Mouse (Mus musculus) monocyte, adult 2 months (primary cell): ENCODE measurements at regions not wholly inside any gene's neighbourhood (a gene's known extent, or its start where the extent isn't known, plus 50 kb on each side); places are given as distances from the start of the nearest gene placed in this dataset.

Source experiments
- DNase-seq, 2 experiments: peaks; one replicate each; pipeline ENCODE4 v3.0.0; 2022; ENCODE audit warnings: low spot score in 2 of 2, low read depth in 1 of 2

- DNase-seq: no peak
These were observed 360.8 kb upstream of the Ptger4 start for GRCm38 (mm10) chr15:5604732-5605266.

GRCm38 (mm10) chr15:5607533-5607932, 363.5 kb upstream of the Ptger4 start:
- DNase-seq: no peak

GRCm38 (mm10) chr15:5623021-5623420, 379.0 kb upstream of the Ptger4 start:
- no peak for DNase-seq

DNA sequence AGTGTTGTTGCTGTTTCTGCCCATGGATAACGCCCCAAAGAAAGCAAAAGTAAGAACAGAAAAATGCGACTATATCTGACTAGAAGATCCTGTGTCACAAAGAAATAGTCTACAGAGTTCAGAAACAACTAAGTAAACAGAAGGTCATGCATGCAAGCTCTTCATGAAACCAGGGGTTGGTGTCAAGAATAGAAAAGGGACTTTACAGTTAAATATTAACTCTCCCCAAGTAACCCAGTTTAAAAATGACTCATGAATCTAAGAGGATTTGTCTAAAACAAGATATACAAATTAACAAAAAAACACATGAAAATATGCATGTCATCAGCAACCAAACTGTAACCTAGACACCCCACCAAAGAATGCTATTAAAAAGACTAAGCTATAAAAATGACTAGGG, 381.4 kb upstream of the Ptger4 start:
- DNase-seq: no peak

DNA sequence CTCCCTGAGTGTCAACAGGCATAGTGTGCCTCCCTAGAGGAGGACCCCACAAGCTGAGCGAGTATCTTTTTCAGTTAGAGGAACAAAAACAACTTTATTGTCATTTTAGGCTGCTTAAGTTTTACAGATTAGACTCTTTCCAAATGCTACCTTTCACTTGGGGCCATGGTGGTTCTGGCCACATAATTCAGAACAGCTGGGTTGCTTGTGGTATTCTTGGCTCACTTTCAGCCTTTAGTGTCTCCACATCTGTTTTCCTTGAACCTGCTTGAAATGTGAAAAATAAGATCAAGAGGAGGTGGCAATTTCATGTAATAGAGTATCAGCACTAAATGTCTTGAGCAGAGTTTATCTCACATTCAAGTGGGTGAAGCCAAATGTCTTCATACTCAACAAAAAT, 402.7 kb upstream of the Ptger4 start:
- DNase-seq: no peak

GRCm38 (mm10) chr15:5658796-5659195, 414.8 kb upstream of the Ptger4 start:
- no peak for DNase-seq

GRCm38 (mm10) chr15:5660819-5661218, 416.8 kb upstream of the Ptger4 start:
- no peak for DNase-seq

DNA sequence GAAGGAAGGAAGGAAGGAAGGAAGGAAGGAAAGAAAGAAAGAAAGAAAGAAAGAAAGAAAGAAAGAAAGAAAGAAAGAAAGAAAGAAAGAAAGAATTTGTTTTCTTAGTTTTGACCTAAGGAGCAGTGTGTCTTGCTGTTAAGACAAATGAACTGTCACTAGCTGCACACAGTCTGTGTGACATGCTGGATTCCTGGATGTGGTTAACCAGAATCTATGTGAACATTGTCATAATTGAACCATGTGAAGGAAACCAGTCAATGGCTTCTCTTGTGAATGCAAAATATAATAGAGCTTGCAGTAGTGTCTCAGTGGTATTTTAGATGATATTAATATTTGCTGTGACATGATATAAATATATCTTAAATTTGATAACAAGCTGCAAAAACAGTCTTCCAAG, 427.8 kb upstream of the Ptger4 start:
- no peak for DNase-seq

DNA sequence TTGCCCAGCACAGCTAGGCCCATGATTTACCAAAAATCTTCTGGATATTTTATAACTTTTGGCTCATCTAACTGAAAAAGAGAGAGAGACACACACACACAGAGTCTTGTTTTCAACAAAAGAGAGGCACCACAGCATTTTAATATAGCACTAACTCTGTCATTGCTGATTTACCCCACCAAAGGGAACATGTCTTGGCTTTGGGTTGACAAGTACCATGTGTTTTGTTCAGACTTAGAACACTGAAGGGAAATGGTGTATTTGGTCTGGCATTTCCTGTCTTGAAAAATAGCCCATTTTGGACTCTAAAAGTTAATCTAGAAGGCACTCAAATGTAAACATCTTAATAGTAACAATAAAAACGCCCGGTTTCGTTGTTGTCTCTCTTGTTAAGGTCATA, 432.7 kb upstream of the Ptger4 start:
- no peak for DNase-seq

- no peak for DNase-seq
These were observed 449.8 kb upstream of the Ptger4 start for GRCm38 (mm10) chr15:5693810-5694209.

GRCm38 (mm10) chr15:5695015-5695414, 451.0 kb upstream of the Ptger4 start:
- no peak for DNase-seq

DNA sequence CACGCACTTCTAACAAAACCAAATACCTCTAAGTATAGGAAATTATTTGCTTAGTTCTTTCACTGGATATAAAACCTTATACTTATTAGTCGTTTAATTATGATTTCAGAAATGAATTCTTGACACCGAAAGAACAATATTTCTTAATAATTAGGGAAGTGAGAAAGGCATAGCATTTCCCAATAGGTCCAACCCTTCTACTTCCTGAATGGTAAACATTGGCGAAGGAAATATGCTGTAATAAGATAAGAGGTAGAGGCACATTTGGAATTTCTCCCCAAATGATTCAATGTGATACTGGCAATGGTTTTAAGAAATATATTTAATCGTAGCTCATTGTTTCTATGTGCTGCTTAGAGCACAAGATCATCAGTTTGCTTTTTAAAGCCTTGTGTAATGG, 464.5 kb upstream of the Ptger4 start:
- DNase-seq: no peak

- no peak for DNase-seq
These were observed 496.7 kb upstream of the Ptger4 start for GRCm38 (mm10) chr15:5740658-5741057.

GRCm38 (mm10) chr15:5743893-5744292, 499.9 kb upstream of the Ptger4 start:
- DNase-seq: no peak

- no peak for DNase-seq
These were observed 514.7 kb upstream of the Ptger4 start for GRCm38 (mm10) chr15:5758690-5759089.

GRCm38 (mm10) chr15:5762216-5762615, 518.2 kb upstream of the Ptger4 start:
- DNase-seq: no peak

GRCm38 (mm10) chr15:5777074-5777473, 522.5 kb upstream of the Dab2 start:
- no peak for DNase-seq

DNA sequence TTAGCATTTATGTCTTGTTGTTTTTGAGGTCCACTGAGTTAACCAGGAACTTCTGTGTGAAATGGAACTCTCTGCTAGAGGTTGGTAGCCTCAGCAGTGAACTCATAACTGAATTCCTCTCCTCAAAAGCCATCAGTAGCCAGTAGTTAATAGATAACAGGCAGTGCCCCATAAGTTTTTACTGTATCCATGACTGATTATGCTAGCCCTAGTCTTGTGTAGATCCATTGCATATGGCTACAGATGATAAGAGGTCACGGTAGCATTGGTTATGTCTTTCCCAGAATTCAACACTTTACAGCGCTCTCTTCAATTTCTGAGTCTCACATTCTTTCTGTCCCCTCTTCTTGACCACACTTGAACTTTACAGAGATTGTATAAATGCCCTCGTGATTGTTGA, 499.7 kb upstream of the Dab2 start:
- no peak for DNase-seq

DNA sequence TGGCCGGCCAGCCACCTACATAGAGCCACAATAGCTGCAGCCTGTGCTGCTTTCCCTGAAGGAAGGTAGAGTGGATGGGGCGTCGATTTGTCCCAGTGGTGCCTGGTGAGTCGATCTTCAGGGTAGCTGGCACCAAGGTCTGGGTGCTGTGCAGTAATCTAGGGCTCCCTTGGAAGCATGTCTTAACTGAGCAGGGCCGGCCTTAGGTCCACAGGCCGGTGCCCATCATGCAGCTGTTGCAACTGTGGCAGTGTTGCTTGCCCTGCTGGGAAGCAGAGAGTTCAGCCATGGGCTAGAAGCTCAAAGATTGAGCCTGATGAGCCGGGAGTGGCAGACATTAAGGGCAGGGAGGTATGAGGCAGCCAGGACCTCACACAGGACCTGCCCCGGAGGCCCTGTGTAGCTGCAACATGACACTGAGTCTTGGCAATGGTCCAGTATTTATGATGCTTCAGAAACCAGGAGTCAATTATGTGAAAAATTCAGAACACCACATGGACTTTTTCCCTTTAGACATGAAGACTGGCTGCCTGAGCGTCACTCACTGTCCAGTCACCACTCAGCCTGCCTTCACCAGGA, 488.3 kb upstream of the Dab2 start:
- no peak for DNase-seq

DNA sequence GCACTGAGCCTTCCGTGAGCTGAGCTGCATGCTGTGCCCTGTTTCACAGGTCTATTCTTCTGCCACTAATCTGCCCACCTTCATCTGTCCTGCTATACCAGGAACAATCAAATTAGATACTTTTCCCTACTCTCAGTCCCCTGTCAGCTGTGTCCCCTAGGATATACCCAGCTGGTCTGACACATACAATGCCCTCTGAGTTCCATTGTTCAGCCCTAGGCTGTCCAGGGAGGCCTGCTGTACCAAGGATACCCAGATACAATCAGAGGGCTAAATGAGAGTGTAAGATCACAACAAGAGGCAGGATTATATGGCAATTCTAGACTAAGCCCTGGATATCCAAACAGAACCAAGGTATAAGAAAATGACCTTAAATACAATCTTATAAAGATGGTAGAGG, 487.6 kb upstream of the Dab2 start:
- no peak for DNase-seq

GRCm38 (mm10) chr15:5817901-5818576, 481.5 kb upstream of the Dab2 start:
- no peak for DNase-seq

DNA sequence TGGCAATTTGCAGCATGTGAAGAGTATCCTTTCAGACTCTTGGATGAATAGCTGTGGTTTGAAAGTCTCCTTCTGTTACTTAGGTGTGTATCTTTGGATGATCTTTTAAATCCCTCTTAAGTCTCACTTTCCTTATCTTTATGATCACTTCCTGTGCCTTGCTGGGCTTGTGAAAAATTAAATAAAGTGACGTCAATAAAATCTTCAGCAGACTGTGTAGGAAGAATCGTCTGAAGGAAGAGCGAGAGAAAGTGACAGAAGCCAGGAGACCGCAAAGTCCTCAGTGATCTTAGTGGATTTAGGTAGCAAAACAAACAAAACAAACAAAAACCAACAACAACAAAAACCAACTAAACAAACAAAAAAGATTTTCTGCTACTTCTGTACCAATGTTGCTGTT, 459.6 kb upstream of the Dab2 start:
- DNase-seq: no peak
